Mouse (Mus musculus): ENCODE data around the gene Pitpnb. TPM values are rescaled to one million over a fixed set of nuclear protein-coding genes. Genes with fewer than 3 reads are reported as not detected.

Pitpnb gene
- polyA plus RNA-seq, 1 experiment from 2014 or later: 104 TPM

- H3K4me2 ChIP-seq (ENCODE audit: low read length): no peak overlapping the region
- ATAC-seq (ENCODE audit: low FRiP score, low TSS enrichment) (no peak), DNase-seq (peak; percentile 46)
- H3K4me1 ChIP-seq (ENCODE audit: control insufficient read depth, insufficient read depth, low read length): peaks cover 19% of the 10 kb centered on the region
- no peak overlapping the region for H3K4me3 ChIP-seq (replicated peaks; ENCODE audit: low read depth, low read length)
- no peak overlapping the region for H3K27ac ChIP-seq (replicated peaks; ENCODE audit: low read depth, low read length)
- no peak overlapping the region for H3K9ac ChIP-seq (replicated peaks; ENCODE audit: low read length)
- H3K27me3 ChIP-seq (ENCODE audit: control insufficient read depth, insufficient read depth, low read length): no peaks in the 10 kb centered on the region
- H3K36me3 ChIP-seq (ENCODE audit: control insufficient read depth, insufficient read depth, low read length): no peaks in the 10 kb centered on the region
- H3K9me3 ChIP-seq (ENCODE audit: control insufficient read depth, low read length): no peaks in the 10 kb centered on the region
- 37% methylated on average over 1 of the region's 1 CpGs for WGBS
These were observed 79.0 kb downstream of the Pitpnb start for GRCm38 (mm10) chr5:111409412-111410044.

GRCm38 (mm10) chr5:111410665-111411064 lies 80.1 kb downstream of the Pitpnb start:
- no peak for DNase-seq
- H3K4me2 ChIP-seq (ENCODE audit: low read length): no peak overlapping the region
- no peak overlapping the region for H3K4me3 ChIP-seq (replicated peaks; ENCODE audit: low read depth, low read length)
- WGBS: 86% methylated on average over 3 of the region's 3 CpGs
- no peaks in the 10 kb centered on the region for H3K27me3 ChIP-seq (ENCODE audit: control insufficient read depth, insufficient read depth, low read length)
- no peak overlapping the region for H3K9ac ChIP-seq (replicated peaks; ENCODE audit: low read length)
- H3K36me3 ChIP-seq (ENCODE audit: control insufficient read depth, insufficient read depth, low read length): no peaks in the 10 kb centered on the region
- H3K27ac ChIP-seq (replicated peaks; ENCODE audit: low read depth, low read length): no peak overlapping the region
- no peak for ATAC-seq (ENCODE audit: low FRiP score, low TSS enrichment)
- H3K4me1 ChIP-seq (ENCODE audit: control insufficient read depth, insufficient read depth, low read length): peaks cover 30% of the 10 kb centered on the region
- no peaks in the 10 kb centered on the region for H3K9me3 ChIP-seq (ENCODE audit: control insufficient read depth, low read length)

GRCm38 (mm10) chr5:111414192-111414591 lies 83.6 kb downstream of the Pitpnb start:
- H3K4me1 ChIP-seq (ENCODE audit: control insufficient read depth, insufficient read depth, low read length): peaks cover 22% of the 10 kb centered on the region
- WGBS: 0% methylated on average over 5 of the region's 5 CpGs
- H3K27ac ChIP-seq (replicated peaks; ENCODE audit: low read depth, low read length): peak overlapping the region; percentile 98
- peak; percentile 22; the same call in 1 of the 2 replicates for ATAC-seq (ENCODE audit: low FRiP score, low TSS enrichment)
- no peaks in the 10 kb centered on the region for H3K9me3 ChIP-seq (ENCODE audit: control insufficient read depth, low read length)
- peak overlapping the region; percentile 99 for H3K4me2 ChIP-seq (ENCODE audit: low read length)
- DNase-seq: peak; percentile 94
- peaks cover 8% of the 10 kb centered on the region for H3K36me3 ChIP-seq (ENCODE audit: control insufficient read depth, insufficient read depth, low read length)
- no peaks in the 10 kb centered on the region for H3K27me3 ChIP-seq (ENCODE audit: control insufficient read depth, insufficient read depth, low read length)
- peak overlapping the region; percentile 3; the same call in 1 of the 2 replicates for H3K9ac ChIP-seq (replicated peaks; ENCODE audit: low read length)
- H3K4me3 ChIP-seq (replicated peaks; ENCODE audit: low read depth, low read length): peak overlapping the region; percentile 98; the same call in 1 of the 2 replicates

- DNase-seq (no peak), ATAC-seq (ENCODE audit: low FRiP score, low TSS enrichment) (no peak)
- no peaks in the 10 kb centered on the region for H3K9me3 ChIP-seq (ENCODE audit: control insufficient read depth, low read length)
- H3K9ac ChIP-seq (replicated peaks; ENCODE audit: low read length): peak overlapping the region; percentile 3; the same call in 1 of the 2 replicates
- peak overlapping the region; percentile 98 for H3K27ac ChIP-seq (replicated peaks; ENCODE audit: low read depth, low read length)
- no peaks in the 10 kb centered on the region for H3K27me3 ChIP-seq (ENCODE audit: control insufficient read depth, insufficient read depth, low read length)
- peak overlapping the region; percentile 99 for H3K4me2 ChIP-seq (ENCODE audit: low read length)
- H3K4me3 ChIP-seq (replicated peaks; ENCODE audit: low read depth, low read length): peak overlapping the region; percentile 98
- peaks cover 14% of the 10 kb centered on the region for H3K36me3 ChIP-seq (ENCODE audit: control insufficient read depth, insufficient read depth, low read length)
- H3K4me1 ChIP-seq (ENCODE audit: control insufficient read depth, insufficient read depth, low read length): peaks cover 23% of the 10 kb centered on the region
- 29% methylated on average over 4 of the region's 4 CpGs for WGBS
These were observed 84.2 kb downstream of the Pitpnb start for GRCm38 (mm10) chr5:111414770-111415249.

- under 1% methylated on average over 14 of the region's 14 CpGs for WGBS
- peak; percentile 66 for DNase-seq
These were observed 85.0 kb downstream of the Pitpnb start for GRCm38 (mm10) chr5:111415575-111415974.

GRCm38 (mm10) chr5:111416048-111416447 lies 85.5 kb downstream of the Pitpnb start:
- ATAC-seq (ENCODE audit: low FRiP score, low TSS enrichment): no peak
- under 1% methylated on average over 13 of the region's 13 CpGs for WGBS
- H3K4me2 ChIP-seq (ENCODE audit: low read length): peak overlapping the region; percentile 99
- peaks cover 29% of the 10 kb centered on the region for H3K4me1 ChIP-seq (ENCODE audit: control insufficient read depth, insufficient read depth, low read length)
- H3K4me3 ChIP-seq (replicated peaks; ENCODE audit: low read depth, low read length): peak overlapping the region; percentile 98
- peaks cover 26% of the 10 kb centered on the region for H3K36me3 ChIP-seq (ENCODE audit: control insufficient read depth, insufficient read depth, low read length)
- peak; percentile 83 for DNase-seq
- peak overlapping the region; percentile 98 for H3K27ac ChIP-seq (replicated peaks; ENCODE audit: low read depth, low read length)
- no peaks in the 10 kb centered on the region for H3K9me3 ChIP-seq (ENCODE audit: control insufficient read depth, low read length)
- peak overlapping the region; percentile 99 for H3K9ac ChIP-seq (replicated peaks; ENCODE audit: low read length)
- no peaks in the 10 kb centered on the region for H3K27me3 ChIP-seq (ENCODE audit: control insufficient read depth, insufficient read depth, low read length)

More at GRCm38 (mm10) chr5:111415575-111415974, 85.0 kb downstream of the Pitpnb start:
- Histone ChIP-seq H3K4me1 (ENCODE audit: control insufficient read depth, insufficient read depth, low read length) (peaks cover 25% of the 10 kb centered on the region), H3K9ac (replicated peaks; ENCODE audit: low read length) (peak overlapping the region; percentile 99; the same call in 1 of the 2 replicates), H3K4me2 (ENCODE audit: low read length) (peak overlapping the region; percentile 99), H3K27ac (replicated peaks; ENCODE audit: low read depth, low read length) (peak overlapping the region; percentile 98), H3K9me3 (ENCODE audit: control insufficient read depth, low read length) (no peaks in the 10 kb centered on the region), H3K36me3 (ENCODE audit: control insufficient read depth, insufficient read depth, low read length) (peaks cover 22% of the 10 kb centered on the region), H3K4me3 (replicated peaks; ENCODE audit: low read depth, low read length) (peak overlapping the region; percentile 98), H3K27me3 (ENCODE audit: control insufficient read depth, insufficient read depth, low read length) (no peaks in the 10 kb centered on the region)
- no peak for ATAC-seq (ENCODE audit: low FRiP score, low TSS enrichment)

- DNase-seq (peak; percentile 98), ATAC-seq (ENCODE audit: low FRiP score, low TSS enrichment) (peak; percentile 94)
- H3K27ac ChIP-seq (replicated peaks; ENCODE audit: low read depth, low read length): peak within 1 kb of the TSS; percentile 98
- under 1% methylated on average over 85 of the region's 88 CpGs for WGBS
- H3K4me2 ChIP-seq (ENCODE audit: low read length): peak within 1 kb of the TSS; percentile 99
- peak within 1 kb of the TSS; percentile 99 for H3K9ac ChIP-seq (replicated peaks; ENCODE audit: low read length)
- peak within 1 kb of the TSS; percentile 98 for H3K4me3 ChIP-seq (replicated peaks; ENCODE audit: low read depth, low read length)
- H3K9me3 ChIP-seq (ENCODE audit: control insufficient read depth, low read length): no peaks in the 10 kb centered on the region
- H3K4me1 ChIP-seq (ENCODE audit: control insufficient read depth, insufficient read depth, low read length): peaks cover 34% of the 10 kb centered on the region
- H3K27me3 ChIP-seq (ENCODE audit: control insufficient read depth, insufficient read depth, low read length): no peaks in the 10 kb centered on the region
- H3K36me3 ChIP-seq (ENCODE audit: control insufficient read depth, insufficient read depth, low read length): peaks cover 34% of the 10 kb centered on the region
These were observed 86.2 kb downstream of the Pitpnb start, which contains the start of gene Mn1 for GRCm38 (mm10) chr5:111416591-111417374. TSS of gene Mn1 (plus strand) at chr5:111417362.

GRCm38 (mm10) chr5:111417378-111418131 lies 87.0 kb downstream of the Pitpnb start:
- H3K4me1 ChIP-seq (ENCODE audit: control insufficient read depth, insufficient read depth, low read length): peaks cover 38% of the 10 kb centered on the region
- peak; percentile 1; the same call in 1 of the 2 replicates for ATAC-seq (ENCODE audit: low FRiP score, low TSS enrichment)

More at GRCm38 (mm10) chr5:111417378-111418131, 87.0 kb downstream of the Pitpnb start:
- peak overlapping the region; percentile 99 for H3K9ac ChIP-seq (replicated peaks; ENCODE audit: low read length)
- peak overlapping the region; percentile 98 for H3K4me3 ChIP-seq (replicated peaks; ENCODE audit: low read depth, low read length)
- DNase-seq: peak; percentile 74
- H3K4me2 ChIP-seq (ENCODE audit: low read length): peak overlapping the region; percentile 99
- peaks cover 37% of the 10 kb centered on the region for H3K36me3 ChIP-seq (ENCODE audit: control insufficient read depth, insufficient read depth, low read length)
- H3K9me3 ChIP-seq (ENCODE audit: control insufficient read depth, low read length): no peaks in the 10 kb centered on the region
- H3K27ac ChIP-seq (replicated peaks; ENCODE audit: low read depth, low read length): peak overlapping the region; percentile 98
- WGBS: under 1% methylated on average over 101 of the region's 105 CpGs
- no peaks in the 10 kb centered on the region for H3K27me3 ChIP-seq (ENCODE audit: control insufficient read depth, insufficient read depth, low read length)
